Mouse (Mus musculus): ENCODE results near the gene Ubac2.

GRCm38 (mm10) chr14:121895316-121895715, 16.9 kb downstream of the Ubac2 start:
- TF ChIP-seq CTCF (IDR thresholded peaks at IDR 0.05; ENCODE audit: low read depth) (no peak), EP300 (optimal IDR thresholded peaks at IDR 0.05) (no peak)
